Mouse (Mus musculus) brain, embryonic 14.5 days (tissue): ENCODE results near the gene Morn4.

Experiments
- CTCF ChIP-seq: fragments of 200-500 bp; IDR thresholded peaks from 2 replicates; pipeline ENCODE4 v1.5.1; 2012; ENCODE audit warnings: inconsistent platforms, mild to moderate bottlenecking, moderate library complexity, borderline replicate concordance; ENCODE audit not compliant: insufficient read depth, insufficient read length; ENCODE audit errors: extremely low read depth
- POLR2A ChIP-seq: fragments of 200-500 bp; IDR thresholded peaks from 2 replicates; pipeline ENCODE4 v1.6.1; 2012; ENCODE audit warnings: mild to moderate bottlenecking, inconsistent platforms, borderline replicate concordance; ENCODE audit not compliant: poor library complexity, insufficient read depth, insufficient read length, severe bottlenecking; ENCODE audit errors: extremely low read depth

- TF ChIP-seq CTCF (no peak), POLR2A (no peak)
Observed at GRCm38 (mm10) chr19:42115783-42116335, 29.7 kb upstream of the Morn4 start.
